Mouse (Mus musculus) embryo, embryonic 9.5 days (tissue): Measurements from ENCODE around the gene Pias3.
"Not testable (repeated sequence)": the region's sequence is repeated elsewhere in the genome, so short reads cannot be mapped to it uniquely, and the experiment has no call there.

Source experiments
- DNase-seq: peaks from one replicate; pipeline ENCODE4 v3.0.0-alpha.2; 2017; ENCODE audit errors: extremely low spot score

Gene Pias3

DNA sequence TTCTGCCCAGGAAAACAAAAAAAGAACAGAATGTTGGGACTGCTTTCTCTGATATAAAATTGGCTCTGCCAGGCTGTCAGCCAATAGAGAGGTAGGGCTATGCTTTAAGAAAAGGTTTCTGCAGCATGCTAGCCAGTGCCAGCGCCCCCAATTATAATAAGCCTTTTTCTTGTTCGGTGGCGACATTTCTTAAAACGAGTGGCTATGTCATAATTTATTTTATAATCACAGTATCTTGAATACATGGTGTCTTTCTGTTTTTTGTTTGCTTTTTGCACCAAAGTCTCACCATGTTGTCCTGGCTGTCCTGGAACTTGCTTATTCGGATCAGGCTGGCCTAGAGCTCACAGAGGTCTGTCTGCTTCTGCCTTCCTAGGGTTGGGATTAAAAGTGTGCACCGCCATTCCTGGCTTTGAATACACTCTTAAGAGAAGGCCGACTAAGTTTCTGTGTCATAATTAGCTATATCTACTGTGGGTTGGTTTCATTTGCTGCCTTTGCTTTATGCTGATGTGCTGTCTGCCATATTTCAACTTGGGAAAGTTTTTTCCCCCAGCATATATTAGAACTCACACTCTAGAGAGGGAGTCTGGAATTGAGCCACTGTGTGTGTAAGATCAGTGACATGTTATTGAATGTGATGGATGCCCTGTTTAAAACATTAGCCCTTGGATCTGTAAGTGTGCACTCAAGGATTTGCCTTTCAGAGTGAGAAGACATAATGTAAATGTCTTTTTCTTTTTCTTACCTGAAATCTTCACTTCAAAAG lies 32.6 kb downstream of the Pias3 start:
- no peak for DNase-seq

DNA sequence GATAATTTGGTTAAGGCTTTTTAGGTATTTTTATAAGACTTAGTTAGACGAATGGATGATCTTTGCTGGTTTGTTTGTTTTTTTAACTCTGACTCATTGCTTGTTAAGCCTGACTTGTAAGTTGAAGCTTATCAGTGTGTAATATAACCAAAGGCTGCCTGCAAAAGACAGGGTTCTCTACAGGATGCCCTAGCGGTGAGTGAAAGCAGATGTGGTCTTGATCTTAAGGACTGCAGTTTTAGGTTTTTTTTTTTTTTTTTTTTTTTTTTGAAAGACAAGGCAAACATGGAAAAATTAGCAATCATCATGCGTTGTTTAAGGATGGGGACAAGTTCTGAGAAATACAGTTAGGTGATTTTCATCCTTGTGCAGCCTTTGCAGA lies 33.2 kb downstream of the Pias3 start:
- DNase-seq: no peak

DNA sequence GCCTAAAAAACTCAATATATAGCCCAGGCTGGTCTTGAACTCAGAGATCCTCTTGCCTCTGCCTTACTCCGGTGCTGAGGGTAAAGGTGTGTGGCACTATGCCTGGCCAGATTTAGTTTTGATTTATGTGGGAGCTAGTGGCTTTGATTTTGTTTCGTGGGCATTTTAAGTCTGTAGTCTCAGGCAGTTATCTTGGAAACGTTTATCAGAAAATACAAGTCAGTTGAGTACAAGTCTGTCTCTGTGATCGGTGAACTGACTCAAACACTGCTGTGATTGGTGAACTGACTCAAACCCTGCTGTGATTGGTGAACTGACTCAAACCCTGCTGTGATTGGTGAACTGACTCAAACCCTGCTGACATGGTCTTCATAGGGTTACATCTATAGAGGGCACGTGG lies 34.6 kb downstream of the Pias3 start:
- no peak for DNase-seq

DNA sequence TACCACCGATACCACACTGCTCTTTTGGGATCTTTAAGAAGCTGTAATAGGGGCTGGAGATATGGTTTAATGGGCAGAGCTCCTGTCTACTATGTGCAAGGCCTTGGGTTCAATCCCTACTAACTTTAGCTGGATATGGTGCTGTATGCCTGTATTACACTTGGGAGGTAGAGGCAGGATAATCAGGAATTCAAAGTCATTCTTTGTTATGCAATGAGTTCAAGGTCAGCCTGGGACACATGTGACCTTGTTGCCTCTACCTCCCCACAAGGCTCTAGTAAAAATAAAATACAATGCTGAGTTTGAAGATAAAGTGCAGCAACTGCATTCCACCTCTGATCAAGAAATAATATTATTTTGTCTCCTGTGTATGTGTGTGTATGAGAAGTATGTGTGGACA lies 37.8 kb downstream of the Pias3 start:
- DNase-seq: no peak

DNA sequence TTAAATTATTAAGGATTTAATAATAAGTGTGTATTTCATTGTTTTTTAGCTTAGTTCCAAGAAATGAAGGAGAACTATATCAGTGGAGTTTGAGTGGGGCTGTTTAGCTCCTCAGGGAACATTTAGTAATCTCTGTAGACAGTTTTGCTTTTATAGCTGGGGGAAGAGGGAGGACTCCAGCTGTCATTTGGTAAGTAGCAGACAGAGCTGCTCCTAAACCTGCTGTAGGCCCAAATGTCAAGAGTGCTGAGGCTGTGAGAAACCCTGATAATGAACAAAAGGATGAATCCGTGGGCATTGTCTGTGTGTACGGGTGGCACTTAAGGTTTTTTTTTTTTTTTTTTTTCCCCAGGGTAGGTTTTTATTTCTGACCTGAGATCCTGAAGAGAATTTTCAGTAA lies 39.0 kb downstream of the Pias3 start:
- DNase-seq: no peak

DNA sequence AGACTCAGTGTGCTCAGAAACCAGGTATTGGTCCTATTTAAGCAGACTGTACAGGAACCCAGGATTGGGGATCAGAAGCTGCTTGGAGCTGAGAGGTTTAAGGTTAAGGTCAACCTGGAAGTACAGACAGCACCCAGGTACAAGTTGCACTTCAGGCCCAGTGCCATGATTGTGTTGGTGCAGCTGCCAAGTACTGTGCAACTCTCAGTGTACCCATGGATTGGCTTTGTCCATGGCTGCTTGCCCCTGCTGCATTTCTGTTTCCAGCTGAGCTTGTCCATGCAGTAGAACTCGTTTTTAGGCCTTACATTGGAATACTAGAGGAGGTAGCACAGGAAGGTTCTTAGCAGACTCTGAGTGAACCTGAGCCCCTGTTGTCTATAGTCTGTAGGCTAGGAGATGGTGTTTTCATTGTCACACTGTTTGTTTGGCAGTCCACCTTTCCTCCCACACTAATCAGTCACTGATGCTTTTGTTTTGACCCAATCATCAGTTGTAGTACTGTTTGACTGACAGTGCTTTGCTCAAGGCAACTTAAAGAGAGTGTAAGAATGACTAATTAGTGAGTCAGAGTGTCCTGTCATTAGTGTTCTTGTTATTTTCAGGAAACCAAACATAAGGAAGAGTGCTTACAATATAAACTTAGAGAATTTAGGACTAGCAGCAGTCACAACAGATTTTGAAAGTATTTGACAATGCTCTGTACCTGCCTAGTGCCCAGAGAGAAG lies 41.0 kb downstream of the Pias3 start:
- DNase-seq: no peak

DNA sequence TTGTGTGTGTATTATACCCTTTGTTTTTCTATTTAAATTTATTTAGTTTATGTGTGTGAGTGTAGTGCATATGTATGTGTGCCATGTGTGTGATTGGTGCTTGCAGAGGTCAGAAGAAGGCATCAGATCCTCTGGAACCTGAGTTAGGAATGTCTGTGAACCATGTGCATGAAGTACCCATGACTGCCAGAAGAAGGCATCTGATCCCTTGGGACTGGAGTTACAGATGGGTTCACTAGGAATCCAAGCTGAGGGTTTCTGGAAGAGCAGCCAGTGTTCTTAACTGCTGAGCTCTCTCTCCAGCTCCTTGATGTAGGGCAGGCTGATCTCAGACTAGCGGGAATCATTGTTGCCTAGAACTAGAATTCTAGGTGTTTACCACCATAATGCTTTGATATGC lies 41.8 kb downstream of the Pias3 start:
- DNase-seq: no peak

DNA sequence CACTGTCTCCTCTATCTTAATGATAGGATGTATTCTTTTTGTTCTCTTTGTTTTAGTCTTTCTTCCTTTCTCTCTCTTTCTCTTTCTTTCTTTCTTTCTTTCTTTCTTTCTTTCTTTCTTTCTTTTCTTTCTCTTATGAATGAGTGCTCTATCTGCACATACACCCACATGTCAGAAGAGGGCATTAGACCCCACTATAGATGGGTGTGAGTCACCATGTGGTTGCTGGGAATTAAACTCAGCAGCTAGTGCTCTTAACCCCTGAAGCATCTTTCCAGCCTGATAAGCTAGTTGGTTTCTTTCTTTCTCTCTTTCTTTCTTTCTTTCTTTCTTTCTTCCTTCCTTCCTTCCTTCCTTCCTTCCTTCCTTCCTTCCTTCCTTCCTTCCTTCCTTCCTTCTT lies 44.1 kb downstream of the Pias3 start:
- not testable (repeated sequence) for DNase-seq

DNA sequence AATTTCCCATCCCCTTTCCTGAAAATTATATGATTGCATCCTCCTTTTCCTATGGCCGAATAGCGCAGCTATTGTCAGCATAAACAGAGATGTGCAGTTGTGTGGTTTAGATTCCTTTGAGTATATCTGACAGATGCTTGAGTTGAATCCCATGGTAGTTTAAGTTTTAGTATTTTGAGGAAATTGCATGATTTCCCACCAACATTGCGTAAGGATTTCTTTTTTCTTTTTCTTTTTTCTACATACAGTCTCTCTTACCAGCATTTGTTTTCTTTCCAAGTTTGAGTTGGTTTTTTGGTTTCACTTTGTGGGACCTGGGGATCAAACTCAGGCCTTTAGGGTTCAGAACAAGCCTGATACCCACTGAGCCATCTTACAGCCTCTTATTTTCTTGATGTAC lies 48.2 kb downstream of the Pias3 start:
- no peak for DNase-seq

DNA sequence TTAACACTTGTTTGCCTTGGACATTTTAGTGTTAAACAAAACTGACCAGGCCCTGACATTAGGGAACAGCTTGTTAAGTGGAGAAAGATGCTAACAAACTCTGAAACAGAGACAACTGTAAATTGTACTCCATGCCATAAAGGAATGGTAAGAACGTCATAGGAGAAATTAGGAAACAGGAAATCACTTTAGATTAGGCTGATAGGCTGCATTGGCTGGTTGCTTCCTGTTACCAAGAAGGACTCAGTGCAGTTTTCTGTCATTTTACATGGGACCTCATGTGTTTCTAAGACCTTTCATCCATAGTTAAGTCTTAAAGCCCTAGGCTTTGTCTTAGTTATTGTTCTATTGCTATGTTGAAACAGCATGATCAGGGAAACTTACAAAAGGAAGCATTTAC lies 50.6 kb downstream of the Pias3 start:
- no peak for DNase-seq
